Mouse (Mus musculus) lung, embryonic 14.5 days (tissue): Measurements from ENCODE around the gene Dlk1. TPM values are rescaled to one million over a fixed set of nuclear protein-coding genes. Genes with fewer than 3 reads are reported as not detected.

Experiments
- ATAC-seq: fragments of 200-750 bp; cut with Nextera tagmentation; 2 replicates; pipeline ENCODE4 v1.8.0; 2017; ENCODE audit warnings: mild to moderate bottlenecking, moderate TSS enrichment, moderate library complexity; ENCODE audit not compliant: insufficient read depth
- DNase-seq: peaks from one replicate; pipeline ENCODE4 v3.0.0-alpha.2; 2015
- H3K27ac ChIP-seq: fragments of 300-500 bp; sonication (generic); 2 replicates; pipeline ENCODE4 v1.5.1; 2014; ENCODE audit warnings: low read depth, mild to moderate bottlenecking, moderate library complexity
- H3K27me3 ChIP-seq: fragments of 300-500 bp; sonication (generic); 2 replicates; pipeline ENCODE4 v1.6.1; 2014; ENCODE audit warnings: low read length, control low read depth; ENCODE audit not compliant: insufficient read depth
- H3K36me3 ChIP-seq: fragments of 300-500 bp; sonication (generic); 2 replicates; pipeline ENCODE4 v1.6.1; 2014; ENCODE audit warnings: control low read depth; ENCODE audit not compliant: insufficient read depth
- H3K4me1 ChIP-seq: fragments of 300-500 bp; sonication (generic); 2 replicates; pipeline ENCODE4 v1.6.1; 2014; ENCODE audit warnings: antibody characterized with exemption, control low read depth; ENCODE audit not compliant: insufficient read depth
- H3K4me2 ChIP-seq: fragments of 300-500 bp; sonication (generic); 2 replicates; pipeline ENCODE4 v1.6.1; 2014; ENCODE audit warnings: mild to moderate bottlenecking
- H3K4me3 ChIP-seq: fragments of 300-500 bp; sonication (generic); 2 replicates; pipeline ENCODE4 v1.5.1; 2014; ENCODE audit warnings: low read depth, low read length
- H3K9ac ChIP-seq: fragments of 300-500 bp; sonication (generic); 2 replicates; pipeline ENCODE4 v1.6.1; 2014
- H3K9me3 ChIP-seq: fragments of 300-500 bp; sonication (generic); 2 replicates; pipeline ENCODE4 v1.6.1; 2016; ENCODE audit warnings: low read depth, low read length, control low read depth
- CTCF ChIP-seq: IDR thresholded peaks from 2 replicates; pipeline ENCODE4 v1.5.1; 2016; ENCODE audit warnings: antibody characterized with exemption, low read depth
- WGBS: fragments of 180-500 bp; shearing (Covaris S2); extraction: QIAGEN DNeasy Blood & Tissue Kit; methylation state at CpG from one replicate; pipeline ENCODE4 v1.1.7; 2014; 5-methylcytosine and 5-hydroxymethylcytosine counted together
- polyA plus RNA-seq: library from polyadenylated mRNA; unstranded; fragments of >200 nt; fragmentation: Nextera tagmentation; extraction: Ambion mirVana; gene quantifications from 2 replicates; pipeline ENCODE4 v1.2.1, GENCODE M21; 2014

The Dlk1 gene
- polyA plus RNA-seq, 1 experiment from 2014 or later = 481 TPM

GRCm38 (mm10) chr12:109424753-109425332 is 27.8 kb upstream of the Dlk1 start:
- peaks cover 9% of the 10 kb centered on the region for H3K4me1 ChIP-seq
- H3K36me3 ChIP-seq = no peaks in the 10 kb centered on the region
- ATAC-seq = no peak
- no peak overlapping the region for H3K27ac ChIP-seq
- TF ChIP-seq CTCF = no peak
- no peaks in the 10 kb centered on the region; the same call in 1 of the 2 replicates for H3K27me3 ChIP-seq
- WGBS = 13% methylated on average over 20 of the region's 20 CpGs
- H3K4me3 ChIP-seq = no peak overlapping the region
- no peak for DNase-seq
- peak overlapping the region; percentile 12; the same call in 1 of the 2 replicates for H3K4me2 ChIP-seq
- H3K9ac ChIP-seq = no peak overlapping the region
- H3K9me3 ChIP-seq = no peaks in the 10 kb centered on the region

- no peak for DNase-seq
- WGBS = 64% methylated on average over 12 of the region's 12 CpGs
Observed at GRCm38 (mm10) chr12:109425982-109426381, 26.6 kb upstream of the Dlk1 start.

GRCm38 (mm10) chr12:109432475-109433130 is 20.0 kb upstream of the Dlk1 start:
- no peak overlapping the region for H3K4me2 ChIP-seq
- H3K4me1 ChIP-seq = peaks cover 19% of the 10 kb centered on the region
- H3K36me3 ChIP-seq = no peaks in the 10 kb centered on the region
- ATAC-seq = no peak
- H3K27me3 ChIP-seq = no peaks in the 10 kb centered on the region
- no peak overlapping the region for H3K4me3 ChIP-seq
- WGBS = 70% methylated on average over 6 of the region's 6 CpGs
- no peak overlapping the region for H3K27ac ChIP-seq
- no peak for DNase-seq
- no peak for TF ChIP-seq CTCF
- no peaks in the 10 kb centered on the region for H3K9me3 ChIP-seq
- H3K9ac ChIP-seq = no peak overlapping the region

More at GRCm38 (mm10) chr12:109425982-109426381, 26.6 kb upstream of the Dlk1 start:
- no peak overlapping the region for H3K4me3 ChIP-seq
- H3K27ac ChIP-seq = no peak overlapping the region
- no peak for ATAC-seq
- H3K9ac ChIP-seq = no peak overlapping the region
- H3K36me3 ChIP-seq = no peaks in the 10 kb centered on the region
- H3K4me1 ChIP-seq = peaks cover 8% of the 10 kb centered on the region
- no peak overlapping the region for H3K4me2 ChIP-seq
- H3K27me3 ChIP-seq = no peaks in the 10 kb centered on the region; the same call in 1 of the 2 replicates
- TF ChIP-seq CTCF = no peak
- no peaks in the 10 kb centered on the region for H3K9me3 ChIP-seq

- H3K27ac ChIP-seq = peak overlapping the region; percentile 75; the same call in 1 of the 2 replicates
- H3K36me3 ChIP-seq = no peaks in the 10 kb centered on the region
- H3K27me3 ChIP-seq = no peaks in the 10 kb centered on the region
- 7% methylated on average over 10 of the region's 10 CpGs for WGBS
- ATAC-seq = peak; percentile 64
- H3K9ac ChIP-seq = peak overlapping the region; percentile 36
- 0 out of 2 replicates have a peak overlapping the region, but pooled peaks have one; percentile 3 for H3K4me2 ChIP-seq
- peak; percentile 70 for DNase-seq
- TF ChIP-seq CTCF = peak; percentile 72
- no peak overlapping the region for H3K4me3 ChIP-seq
- peaks cover 48% of the 10 kb centered on the region for H3K4me1 ChIP-seq
- no peaks in the 10 kb centered on the region for H3K9me3 ChIP-seq
Observed at GRCm38 (mm10) chr12:109436367-109436807, 16.2 kb upstream of the Dlk1 start.

GRCm38 (mm10) chr12:109436852-109437251 is 15.8 kb upstream of the Dlk1 start:
- no peaks in the 10 kb centered on the region for H3K9me3 ChIP-seq
- WGBS = 14% methylated on average over 12 of the region's 12 CpGs

GRCm38 (mm10) chr12:109437559-109438350 is 14.9 kb upstream of the Dlk1 start:
- Histone ChIP-seq H3K4me2 (peak overlapping the region; percentile 57), H3K36me3 (no peaks in the 10 kb centered on the region), H3K27ac (peak overlapping the region; percentile 75), H3K4me3 (no peak overlapping the region), H3K27me3 (no peaks in the 10 kb centered on the region), H3K9me3 (no peaks in the 10 kb centered on the region), H3K4me1 (peaks cover 52% of the 10 kb centered on the region), H3K9ac (peak overlapping the region; percentile 29)
- 5% methylated on average over 25 of the region's 25 CpGs for WGBS
- DNase-seq (peak; percentile 90), ATAC-seq (peak; percentile 67)
- peak; percentile 85 for TF ChIP-seq CTCF

More at GRCm38 (mm10) chr12:109436852-109437251, 15.8 kb upstream of the Dlk1 start:
- ATAC-seq = peak; percentile 23; the same call in 1 of the 2 replicates
- Histone ChIP-seq H3K4me3 (no peak overlapping the region), H3K9ac (peak overlapping the region; percentile 36; the same call in 1 of the 2 replicates), H3K27ac (peak overlapping the region; percentile 75; the same call in 1 of the 2 replicates), H3K36me3 (no peaks in the 10 kb centered on the region), H3K4me2 (0 out of 2 replicates have a peak overlapping the region, but pooled peaks have one; percentile 3), H3K27me3 (no peaks in the 10 kb centered on the region), H3K4me1 (peaks cover 52% of the 10 kb centered on the region)
- TF ChIP-seq CTCF = no peak
- peak; percentile 53 for DNase-seq
